Mouse (Mus musculus) bone marrow macrophage, adult 2 months (primary cell): ENCODE measurements around the gene Pradc1.

Experiments used
- CTCF ChIP-seq: IDR thresholded peaks from 2 replicates; pipeline ENCODE4 v1.5.1; 2012; ENCODE audit warnings: low read depth, mild to moderate bottlenecking, low read length, moderate library complexity
- POLR2A ChIP-seq: IDR thresholded peaks from 2 replicates; pipeline ENCODE4 v1.6.1; 2012; ENCODE audit warnings: mild to moderate bottlenecking, low read depth, low read length, borderline replicate concordance

DNA sequence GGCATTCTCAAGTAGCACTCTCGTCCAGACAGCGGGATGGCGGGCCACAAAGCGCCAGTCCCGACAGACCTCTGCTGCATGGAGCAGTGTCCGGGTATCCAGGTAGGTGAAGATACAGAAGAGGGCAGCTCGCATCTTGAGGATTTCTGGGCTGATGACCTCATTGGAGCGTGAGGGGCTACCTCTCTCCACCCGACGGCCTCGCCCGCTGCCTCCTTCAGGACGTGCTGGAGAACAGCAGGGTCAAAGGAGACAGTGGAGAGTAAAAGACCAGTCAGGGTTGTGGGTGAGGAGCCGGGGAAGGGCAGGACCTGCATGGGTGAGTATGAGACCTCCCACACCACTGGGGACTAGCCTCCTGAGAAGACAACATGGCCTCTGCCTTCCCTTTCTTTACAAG is 26.6 kb upstream of the Pradc1 start:
- TF ChIP-seq CTCF, result no peak
- TF ChIP-seq POLR2A, result no peak
